Mouse (Mus musculus): ENCODE measurements at regions not wholly inside any gene's neighbourhood (a gene's known extent, or its start where the extent isn't known, plus 50 kb on each side); places are given as distances from the start of the nearest gene placed in this dataset.

DNA sequence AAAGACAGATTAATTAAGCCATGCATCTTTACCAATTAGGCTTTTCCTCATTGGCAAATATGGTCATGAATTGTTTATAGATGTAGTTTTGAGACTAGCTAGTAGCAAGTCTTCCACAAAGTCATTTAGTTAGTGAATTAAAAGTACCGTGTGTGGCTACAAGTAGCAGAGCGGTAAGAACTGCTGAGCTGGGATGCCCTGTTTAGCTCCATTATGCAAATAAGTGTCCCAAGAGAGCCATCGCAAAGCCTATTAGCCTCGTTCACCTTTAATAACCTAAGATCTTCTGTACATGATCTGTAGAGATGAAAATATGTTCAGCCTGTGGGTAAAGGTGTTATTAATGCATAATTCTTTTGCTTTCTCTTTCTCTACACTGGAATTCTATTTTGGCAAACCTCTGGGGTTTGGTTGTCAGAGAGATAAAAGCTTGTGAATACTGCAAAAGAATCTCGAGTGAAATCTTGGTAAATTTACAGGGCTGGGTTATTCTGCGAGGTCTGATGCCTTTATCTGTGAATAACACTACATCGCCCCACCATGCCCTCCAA lies 907.2 kb downstream of the Slc4a3 start:
- no peak for TF ChIP-seq CTCF (IDR thresholded peaks at IDR 0.05; ENCODE audit: insufficient read depth, low read length)
- TF ChIP-seq POLR2A (IDR thresholded peaks at IDR 0.05; ENCODE audit: borderline replicate concordance, extremely low read depth, low read depth, low read length): no peak
